Mouse (Mus musculus): ENCODE measurements around the gene Defa25. TPM values are rescaled to one million over a fixed set of nuclear protein-coding genes. Genes with fewer than 3 reads are reported as not detected.
"Not testable (repeated sequence)": the region's sequence is repeated elsewhere in the genome, so short reads cannot be mapped to it uniquely, and the experiment has no call there.

The Defa25 gene
- polyA plus RNA-seq (2014; fragmentation: Nextera tagmentation; extraction: Ambion mirVana), result not detected in 2 replicates

DNA sequence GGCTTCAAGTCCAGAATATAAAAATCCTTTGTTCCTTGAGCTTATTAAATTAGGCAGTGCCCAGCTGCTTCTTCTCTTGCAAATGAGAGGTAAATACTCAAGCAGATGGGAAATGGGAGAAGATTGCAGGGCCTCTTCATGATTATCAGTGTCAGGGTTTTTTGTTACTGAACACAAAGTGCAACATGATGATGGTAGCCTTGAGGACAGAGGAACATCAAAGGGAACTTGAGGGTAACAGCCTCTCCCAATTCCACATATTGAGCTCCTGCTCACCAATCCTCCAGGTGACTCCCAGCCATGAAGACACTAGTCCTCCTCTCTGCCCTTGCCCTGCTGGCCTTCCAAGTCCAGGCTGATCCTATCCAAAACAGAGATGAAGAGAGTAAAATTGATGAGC is at the start of gene Defa25:
Gene Defa25, plus strand, starts transcription at position 301 of the 400 bp plus-strand sequence.
- H3K36me3 ChIP-seq (replicated peaks; ENCODE audit: control insufficient read depth, insufficient read depth); ATAC-seq (ENCODE audit: low FRiP score); H3K27me3 ChIP-seq (ENCODE audit: control insufficient read depth, insufficient read depth, low read length); H3K9ac ChIP-seq; H3K9me3 ChIP-seq (ENCODE audit: control insufficient read depth, low read length); DNase-seq (ENCODE audit: low spot score); H3K4me1 ChIP-seq (replicated peaks; ENCODE audit: control insufficient read depth, insufficient read depth, low read length); H3K4me3 ChIP-seq (replicated peaks; ENCODE audit: low read length); H3K27ac ChIP-seq; H3K4me2 ChIP-seq (replicated peaks): not testable (repeated sequence)

DNA sequence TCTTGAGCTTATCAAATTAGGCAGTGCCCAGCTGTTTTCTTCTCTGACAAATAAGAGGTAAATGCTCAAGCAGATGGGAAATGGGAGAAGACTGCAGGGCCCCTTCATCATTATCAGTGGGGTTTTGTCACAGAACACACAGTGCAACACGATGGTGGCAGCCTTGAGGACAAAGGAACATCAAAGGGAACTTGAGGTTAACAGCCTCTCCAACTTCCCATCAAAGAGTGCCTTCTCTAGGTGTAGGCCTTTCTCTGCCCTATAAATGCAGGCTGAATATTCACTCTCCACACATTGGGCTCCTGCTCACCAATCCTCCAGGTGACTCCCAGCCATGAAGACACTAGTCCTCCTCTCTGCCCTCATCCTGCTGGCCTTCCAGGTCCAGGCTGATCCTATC is 29.5 kb upstream of the Defa25 start, which contains the start of gene Defa23:
Gene Defa23, plus strand, starts transcription at position 301 of the 400 bp plus-strand sequence.
- ATAC-seq (ENCODE audit: low FRiP score); H3K27me3 ChIP-seq (ENCODE audit: control insufficient read depth, insufficient read depth, low read length); H3K4me3 ChIP-seq (replicated peaks; ENCODE audit: low read length); H3K9ac ChIP-seq; H3K36me3 ChIP-seq (replicated peaks; ENCODE audit: control insufficient read depth, insufficient read depth); H3K4me1 ChIP-seq (replicated peaks; ENCODE audit: control insufficient read depth, insufficient read depth, low read length); DNase-seq (ENCODE audit: low spot score); H3K27ac ChIP-seq; H3K9me3 ChIP-seq (ENCODE audit: control insufficient read depth, low read length); H3K4me2 ChIP-seq (replicated peaks): not testable (repeated sequence)
- WGBS, result no CpG with 5 or more reads among the region's 1 CpGs

- not testable (repeated sequence) for H3K27ac ChIP-seq; H3K4me1 ChIP-seq (replicated peaks; ENCODE audit: control insufficient read depth, insufficient read depth, low read length); H3K4me3 ChIP-seq (replicated peaks; ENCODE audit: low read length); H3K4me2 ChIP-seq (replicated peaks); H3K27me3 ChIP-seq (ENCODE audit: control insufficient read depth, insufficient read depth, low read length); H3K9ac ChIP-seq; ATAC-seq (ENCODE audit: low FRiP score); H3K36me3 ChIP-seq (replicated peaks; ENCODE audit: control insufficient read depth, insufficient read depth); DNase-seq (ENCODE audit: low spot score); H3K9me3 ChIP-seq (ENCODE audit: control insufficient read depth, low read length)
- 76% methylated on average over 1 of the region's 1 CpGs for WGBS
Measured at GRCm38 (mm10) chr8:21064738-21065137, 19.5 kb upstream of the Defa25 start, which contains the start of gene Defa35. Gene Defa35 (plus strand): TSS chr8:21065038.

- DNase-seq (ENCODE audit: low spot score) (no peak), ATAC-seq (ENCODE audit: low FRiP score) (no peak)
- WGBS, result 48% methylated on average over 4 of the region's 4 CpGs
- H3K9ac ChIP-seq, result no peak overlapping the region
- no peaks in the 10 kb centered on the region for H3K36me3 ChIP-seq (replicated peaks; ENCODE audit: control insufficient read depth, insufficient read depth)
- no peak overlapping the region for H3K4me2 ChIP-seq (replicated peaks)
- no peak overlapping the region for H3K27ac ChIP-seq
- 0 out of 2 replicates have a peak, but pooled peaks cover 3% of the 10 kb centered on the region for H3K9me3 ChIP-seq (ENCODE audit: control insufficient read depth, low read length)
- no peaks in the 10 kb centered on the region for H3K27me3 ChIP-seq (ENCODE audit: control insufficient read depth, insufficient read depth, low read length)
- H3K4me3 ChIP-seq (replicated peaks; ENCODE audit: low read length), result no peak overlapping the region
- H3K4me1 ChIP-seq (replicated peaks; ENCODE audit: control insufficient read depth, insufficient read depth, low read length), result no peaks in the 10 kb centered on the region
Measured at GRCm38 (mm10) chr8:21093106-21093505, 8.9 kb downstream of the Defa25 start.

DNA sequence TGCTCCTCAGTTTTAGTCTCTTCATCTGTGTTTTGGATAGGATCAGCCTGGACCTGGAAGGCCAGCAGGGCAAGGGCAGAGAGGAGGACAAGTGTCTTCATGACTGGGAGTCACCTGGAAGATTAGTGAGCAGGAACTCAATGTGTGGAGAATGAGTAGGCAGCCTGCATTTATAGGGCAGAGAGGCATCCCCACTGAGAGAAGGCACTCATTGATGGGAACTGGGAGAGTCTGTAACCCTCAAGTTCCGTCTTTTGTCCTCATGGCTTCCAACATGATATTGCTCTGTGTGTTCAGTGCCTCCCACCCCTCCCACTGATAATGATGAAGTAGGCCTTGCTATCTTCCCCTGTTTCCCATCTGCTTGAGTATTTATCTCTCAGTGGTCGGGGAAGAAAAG is 11.7 kb downstream of the Defa25 start, which contains the start of gene Gm14851:
Gene Gm14851, minus strand, starts transcription at position 101 of the 400 bp plus-strand sequence.
- H3K4me3 ChIP-seq (replicated peaks; ENCODE audit: low read length); H3K4me1 ChIP-seq (replicated peaks; ENCODE audit: control insufficient read depth, insufficient read depth, low read length); ATAC-seq (ENCODE audit: low FRiP score); DNase-seq (ENCODE audit: low spot score); H3K27ac ChIP-seq; H3K36me3 ChIP-seq (replicated peaks; ENCODE audit: control insufficient read depth, insufficient read depth); H3K27me3 ChIP-seq (ENCODE audit: control insufficient read depth, insufficient read depth, low read length); H3K4me2 ChIP-seq (replicated peaks); H3K9ac ChIP-seq; H3K9me3 ChIP-seq (ENCODE audit: control insufficient read depth, low read length): not testable (repeated sequence)
- WGBS, result 100% methylated on average over 1 of the region's 2 CpGs

DNA sequence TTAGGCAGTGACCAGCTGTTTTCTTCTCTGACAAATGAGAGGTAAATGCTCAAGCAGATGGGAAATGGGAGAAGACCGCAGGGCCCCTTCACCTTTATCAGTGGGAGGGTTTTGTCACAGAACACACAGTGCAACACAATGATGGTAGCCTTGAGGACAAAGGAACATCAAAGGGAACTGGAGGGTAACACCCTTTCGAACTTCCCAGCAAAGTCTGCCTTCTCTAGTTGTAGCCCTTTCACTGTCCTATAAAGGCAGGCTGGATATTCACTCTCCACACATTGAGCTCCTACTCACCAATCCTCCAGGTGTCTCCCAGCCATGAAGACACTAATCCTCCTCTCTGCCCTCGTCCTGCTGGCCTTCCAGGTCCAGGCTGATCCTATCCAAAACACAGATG is 50.1 kb downstream of the Defa25 start, which contains the start of gene Defa30:
Gene Defa30, plus strand, starts transcription at position 301 of the 400 bp plus-strand sequence.
- not testable (repeated sequence) for H3K4me3 ChIP-seq (replicated peaks; ENCODE audit: low read length); ATAC-seq (ENCODE audit: low FRiP score); H3K4me2 ChIP-seq (replicated peaks); H3K9me3 ChIP-seq (ENCODE audit: control insufficient read depth, low read length); H3K9ac ChIP-seq; H3K4me1 ChIP-seq (replicated peaks; ENCODE audit: control insufficient read depth, insufficient read depth, low read length); H3K27me3 ChIP-seq (ENCODE audit: control insufficient read depth, insufficient read depth, low read length); DNase-seq (ENCODE audit: low spot score); H3K36me3 ChIP-seq (replicated peaks; ENCODE audit: control insufficient read depth, insufficient read depth); H3K27ac ChIP-seq
- WGBS, result 51% methylated on average over 3 of the region's 3 CpGs

Other genes starting within 250 kb of the Defa25 start
- gene Defb33, start 191.8 kb upstream of the Defa25 start, polyA plus RNA-seq (2014; fragmentation: Nextera tagmentation; extraction: Ambion mirVana), result not detected in 2 replicates
- gene Gm15056, start 181.8 kb upstream of the Defa25 start, polyA plus RNA-seq (2014; fragmentation: Nextera tagmentation; extraction: Ambion mirVana), result not detected in 2 replicates
- gene Gm6040, start 162.4 kb upstream of the Defa25 start, polyA plus RNA-seq (2014; fragmentation: Nextera tagmentation; extraction: Ambion mirVana), result not detected in 2 replicates
- gene AY761185, start 139.7 kb upstream of the Defa25 start, polyA plus RNA-seq (2014; fragmentation: Nextera tagmentation; extraction: Ambion mirVana), result not detected in 2 replicates
- not detected in 2 replicates for gene Defa21, start 58.9 kb upstream of the Defa25 start, polyA plus RNA-seq (2014; fragmentation: Nextera tagmentation; extraction: Ambion mirVana)
- not detected in 2 replicates for gene Defa23, start 29.4 kb upstream of the Defa25 start, polyA plus RNA-seq (2014; fragmentation: Nextera tagmentation; extraction: Ambion mirVana)
- not detected in 2 replicates for gene Defa35, start 19.4 kb upstream of the Defa25 start, polyA plus RNA-seq (2014; fragmentation: Nextera tagmentation; extraction: Ambion mirVana)
- not detected in 2 replicates for gene Gm14851, start 11.6 kb downstream of the Defa25 start, polyA plus RNA-seq (2014; fragmentation: Nextera tagmentation; extraction: Ambion mirVana)
- not detected in 2 replicates for gene Defa30, start 50.2 kb downstream of the Defa25 start, polyA plus RNA-seq (2014; fragmentation: Nextera tagmentation; extraction: Ambion mirVana)
- not detected in 2 replicates for gene Defa22, start 77.8 kb downstream of the Defa25 start, polyA plus RNA-seq (2014; fragmentation: Nextera tagmentation; extraction: Ambion mirVana)
- not detected in 2 replicates for gene Defa31, start 107.2 kb downstream of the Defa25 start, polyA plus RNA-seq (2014; fragmentation: Nextera tagmentation; extraction: Ambion mirVana)
- not detected in 2 replicates for gene Gm15293, start 117.1 kb downstream of the Defa25 start, polyA plus RNA-seq (2014; fragmentation: Nextera tagmentation; extraction: Ambion mirVana)
- not detected in 2 replicates for gene Gm15292, start 165.3 kb downstream of the Defa25 start, polyA plus RNA-seq (2014; fragmentation: Nextera tagmentation; extraction: Ambion mirVana)
- not detected in 2 replicates for gene Defa27, start 231.1 kb downstream of the Defa25 start, polyA plus RNA-seq (2014; fragmentation: Nextera tagmentation; extraction: Ambion mirVana)
- gene Defa29, start 242.6 kb downstream of the Defa25 start, polyA plus RNA-seq (2014; fragmentation: Nextera tagmentation; extraction: Ambion mirVana), result not detected in 2 replicates

Data from hindbrain, embryonic 14.5 days (tissue).